Mouse (Mus musculus): ENCODE results near the gene Nop58.

GRCm38 (mm10) chr1:59734076-59734475 lies 49.3 kb downstream of the Nop58 start:
- TF ChIP-seq CTCF (IDR thresholded peaks at IDR 0.05; ENCODE audit: low read depth, low read length) (no peak), POLR2A (IDR thresholded peaks at IDR 0.05; ENCODE audit: extremely low read depth, insufficient read depth, low read length) (no peak)

Data from liver, adult 2 months (tissue).